Mouse (Mus musculus): Measurements from ENCODE around the gene Mertk.
A peak's percentile ranks its signal among the peaks of the same experiment; 100 is the strongest.

The Mertk gene

GRCm38 (mm10) chr2:128768545-128769247 lies 69.9 kb downstream of the Mertk start:
- DNase-seq (ENCODE audit: low read depth), result no peak

GRCm38 (mm10) chr2:128770557-128770956 lies 71.8 kb downstream of the Mertk start:
- no peak for DNase-seq (ENCODE audit: low read depth)

GRCm38 (mm10) chr2:128771048-128771447 lies 72.3 kb downstream of the Mertk start:
- DNase-seq (ENCODE audit: low read depth), result no peak

- no peak for DNase-seq (ENCODE audit: low read depth)
These were observed 73.1 kb downstream of the Mertk start for GRCm38 (mm10) chr2:128771750-128772338.

GRCm38 (mm10) chr2:128782231-128782630 lies 83.5 kb downstream of the Mertk start:
- no peak for DNase-seq (ENCODE audit: low read depth)

- no peak for DNase-seq (ENCODE audit: low read depth)
These were observed 85.0 kb downstream of the Mertk start for GRCm38 (mm10) chr2:128783660-128784345.

- DNase-seq (ENCODE audit: low read depth), result no peak
These were observed 86.1 kb downstream of the Mertk start for GRCm38 (mm10) chr2:128784814-128785213.

- DNase-seq (ENCODE audit: low read depth), result no peak
These were observed 87.6 kb downstream of the Mertk start for GRCm38 (mm10) chr2:128786341-128786740.

- DNase-seq (ENCODE audit: low read depth), result no peak
These were observed 88.0 kb downstream of the Mertk start for GRCm38 (mm10) chr2:128786795-128787194.

GRCm38 (mm10) chr2:128787805-128788204 lies 89.0 kb downstream of the Mertk start:
- no peak for DNase-seq (ENCODE audit: low read depth)

- DNase-seq (ENCODE audit: low read depth), result no peak
These were observed 92.3 kb downstream of the Mertk start for GRCm38 (mm10) chr2:128790875-128791614.

GRCm38 (mm10) chr2:128793958-128794357 lies 95.2 kb downstream of the Mertk start:
- no peak for DNase-seq (ENCODE audit: low read depth)

- DNase-seq (ENCODE audit: low read depth), result no peak
These were observed 97.7 kb downstream of the Mertk start for GRCm38 (mm10) chr2:128796463-128796862.

- DNase-seq (ENCODE audit: low read depth), result no peak
These were observed 104.7 kb downstream of the Mertk start for GRCm38 (mm10) chr2:128803441-128803840.

- DNase-seq (ENCODE audit: low read depth), result no peak
These were observed 106.6 kb downstream of the Mertk start for GRCm38 (mm10) chr2:128805341-128805740.

- DNase-seq (ENCODE audit: low read depth), result no peak
These were observed 107.8 kb downstream of the Mertk start for GRCm38 (mm10) chr2:128806561-128806960.

GRCm38 (mm10) chr2:128812761-128813160 lies 114.0 kb downstream of the Mertk start:
- DNase-seq (ENCODE audit: low read depth), result no peak

GRCm38 (mm10) chr2:128816311-128816710 lies 117.6 kb downstream of the Mertk start:
- no peak for DNase-seq (ENCODE audit: low read depth)

- no peak for DNase-seq (ENCODE audit: low read depth)
These were observed 118.2 kb downstream of the Mertk start for GRCm38 (mm10) chr2:128816916-128817315.

GRCm38 (mm10) chr2:128817387-128817785 lies 118.6 kb downstream of the Mertk start:
- peak; percentile 71 for DNase-seq (ENCODE audit: low read depth)

- peak; percentile 87 for DNase-seq (ENCODE audit: low read depth)
These were observed 119.3 kb downstream of the Mertk start, which contains the start of gene Tmem87b for GRCm38 (mm10) chr2:128817786-128818681. Tmem87b (plus strand) TSS chr2:128818118.
